Mouse (Mus musculus): ENCODE data around the gene Prpf40b.

The Prpf40b gene

GRCm38 (mm10) chr15:99290586-99290985 lies 4.3 kb upstream of the Prpf40b start:
- no peak for DNase-seq (ENCODE audit: low read depth, low spot score)

GRCm38 (mm10) chr15:99294287-99294686 lies 600 bp upstream of the Prpf40b start:
- DNase-seq (ENCODE audit: low read depth, low spot score) = no peak

- no peak for DNase-seq (ENCODE audit: low read depth, low spot score)
Measured at GRCm38 (mm10) chr15:99295484-99295981, 646 bp downstream of the Prpf40b start, which contains the start of gene Fam186b. TSS of gene Fam186b (minus strand) at chr15:99295888.

- no peak for DNase-seq (ENCODE audit: low read depth, low spot score)
Measured at GRCm38 (mm10) chr15:99296213-99296612, 1.3 kb downstream of the Prpf40b start.

- no peak for DNase-seq (ENCODE audit: low read depth, low spot score)
Measured at GRCm38 (mm10) chr15:99307476-99307875, 12.6 kb downstream of the Prpf40b start.

- DNase-seq (ENCODE audit: low read depth, low spot score) = no peak
Measured at GRCm38 (mm10) chr15:99309549-99309948, 14.7 kb downstream of the Prpf40b start.

GRCm38 (mm10) chr15:99310617-99311016 lies 15.7 kb downstream of the Prpf40b start:
- no peak for DNase-seq (ENCODE audit: low read depth, low spot score)

- DNase-seq (ENCODE audit: low read depth, low spot score) = no peak
Measured at GRCm38 (mm10) chr15:99314891-99315290, 20.0 kb downstream of the Prpf40b start.

GRCm38 (mm10) chr15:99316314-99317266 lies 21.7 kb downstream of the Prpf40b start:
- DNase-seq (ENCODE audit: low read depth, low spot score) = peak; percentile 50

GRCm38 (mm10) chr15:99317267-99317651 lies 22.4 kb downstream of the Prpf40b start:
- DNase-seq (ENCODE audit: low read depth, low spot score) = no peak

GRCm38 (mm10) chr15:99318071-99318470 lies 23.2 kb downstream of the Prpf40b start:
- no peak for DNase-seq (ENCODE audit: low read depth, low spot score)

- DNase-seq (ENCODE audit: low read depth, low spot score) = no peak
Measured at GRCm38 (mm10) chr15:99318861-99319410, 24.0 kb downstream of the Prpf40b start.

GRCm38 (mm10) chr15:99319411-99319871 lies 24.6 kb downstream of the Prpf40b start:
- DNase-seq (ENCODE audit: low read depth, low spot score) = no peak

- DNase-seq (ENCODE audit: low read depth, low spot score) = no peak
Measured at GRCm38 (mm10) chr15:99320168-99320674, 25.3 kb downstream of the Prpf40b start.

- no peak for DNase-seq (ENCODE audit: low read depth, low spot score)
Measured at GRCm38 (mm10) chr15:99320978-99321377, 26.1 kb downstream of the Prpf40b start.

GRCm38 (mm10) chr15:99324151-99324550 lies 29.3 kb downstream of the Prpf40b start:
- no peak for DNase-seq (ENCODE audit: low read depth, low spot score)

GRCm38 (mm10) chr15:99325598-99325997 lies 30.7 kb downstream of the Prpf40b start:
- no peak for DNase-seq (ENCODE audit: low read depth, low spot score)

- no peak for DNase-seq (ENCODE audit: low read depth, low spot score)
Measured at GRCm38 (mm10) chr15:99326407-99326806, 31.5 kb downstream of the Prpf40b start.

GRCm38 (mm10) chr15:99326959-99327358 lies 32.1 kb downstream of the Prpf40b start:
- DNase-seq (ENCODE audit: low read depth, low spot score) = no peak

GRCm38 (mm10) chr15:99328011-99328410 lies 33.1 kb downstream of the Prpf40b start:
- DNase-seq (ENCODE audit: low read depth, low spot score) = no peak

- DNase-seq (ENCODE audit: low read depth, low spot score) = no peak
Measured at GRCm38 (mm10) chr15:99330324-99330723, 35.4 kb downstream of the Prpf40b start.

- no peak for DNase-seq (ENCODE audit: low read depth, low spot score)
Measured at GRCm38 (mm10) chr15:99331341-99331740, 36.5 kb downstream of the Prpf40b start.

All from brain, embryonic 18.5 days (tissue).